Comparison of ENCODE assay signal across 24 mouse cellular contexts in genomic region chr17:45850976-45851375, GRCm38 (mm10).
DNase-seq lines count a peak whose midpoint lies in the region; TF ChIP-seq lines count a peak whose summit lies in the region.
"Had no signal": no experiment of that assay in that cellular context is flagged by ENCODE, and none has a peak within 500 bp of the region (broad histone marks: within the 10 kb centered on the region; RNA-seq: fewer than 3 reads in every experiment).

No protein-coding gene starts in this region.

- no peaks in the 10 kb centered on the region for H3K27me3 ChIP-seq in myocyte (ENCODE audit: control insufficient read depth, insufficient read depth, insufficient read length)
- H3K27me3 ChIP-seq: embryonic facial prominence, embryonic 15.5 days; Patski had no signal

- H3ac ChIP-seq in myocyte (ENCODE audit: control insufficient read depth, insufficient read length) = peak overlapping the region; percentile 36

- H3K4me2 ChIP-seq in myocyte (ENCODE audit: low read depth) = peak overlapping the region; percentile 47
- H3K4me2 ChIP-seq: embryonic facial prominence, embryonic 12.5 days; embryonic facial prominence, embryonic 15.5 days; forebrain, embryonic 13.5 days; heart, embryonic 13.5 days; hindbrain, embryonic 14.5 days had no signal

- no peak overlapping the region for H3K4me3 ChIP-seq in myocyte
- H3K4me3 ChIP-seq: embryonic facial prominence, embryonic 12.5 days; embryonic facial prominence, embryonic 15.5 days; erythroblast, embryonic 14.5 days; forebrain, embryonic 13.5 days; heart, embryonic 10.5 days; heart, embryonic 13.5 days had no signal

- DNase-seq in adrenal gland, adult (ENCODE audit: inconsistent age in 2 of 2, low spot score in 1 of 2) = peak; percentile 35 to 65
- no peak for DNase-seq in adrenal gland, adult 18-20 months (ENCODE audit: low spot score in 2 of 2)
- DNase-seq in 3134 (ENCODE audit: extremely low read depth, insufficient read length, low spot score) (peak; percentile 57), NIH3T3 (ENCODE audit: low read depth) (peak; percentile 80)
- no peak for DNase-seq in heart, adult 8-10 months (ENCODE audit: low spot score)
- no peak for DNase-seq in frontal cortex, postnatal 36 days (ENCODE audit: low spot score in 2 of 2)
- DNase-seq: adrenal gland, postnatal 36 days; cerebellum, adult 11 months; cerebellum, adult 2 months; cerebellum, adult 9-11 months; cerebellum, postnatal 25 days; forebrain, postnatal 0 days; gastrocnemius, postnatal 25 days; heart, postnatal 14 days; heart, postnatal 4 days had no signal

- TF ChIP-seq POLR2A in myocyte (IDR thresholded peaks at IDR 0.05; ENCODE audit: insufficient read length, low read depth) = no peak

- H3K79me2 ChIP-seq in myocyte (ENCODE audit: control insufficient read depth, insufficient read depth) = no peaks in the 10 kb centered on the region

- H3K36me3 ChIP-seq in myocyte (ENCODE audit: control insufficient read depth, insufficient read depth) = no peaks in the 10 kb centered on the region
- H3K36me3 ChIP-seq: embryonic facial prominence, embryonic 12.5 days; embryonic facial prominence, embryonic 15.5 days; heart, embryonic 10.5 days; heart, embryonic 13.5 days had no signal

TF ChIP-seq in myocyte, 11 proteins besides CTCF, POLR2A, EP300 and RAD21:
- TF ChIP-seq TCF3 (IDR thresholded peaks at IDR 0.05; ENCODE audit: insufficient read length, low read depth) (no peak), MYOD1 (IDR thresholded peaks at IDR 0.05; ENCODE audit: control insufficient read depth in 1 of 3, insufficient read length in 2 of 3, low read depth in 2 of 3) (no peak)

Comparison
In these comparisons a context has a peak if more than half of its experiments do, and no peak if none do; other contexts are left out.
1. DNase-seq: peak in adrenal gland, adult (2 of 2), 3134 (single experiment) and NIH3T3 (single experiment); none in adrenal gland, adult 18-20 months (0 of 2), heart, adult 8-10 months (single experiment) and frontal cortex, postnatal 36 days (0 of 2).